Mouse (Mus musculus) layer of hippocampus, postnatal 14 days (tissue): ENCODE measurements at regions not wholly inside any gene's neighbourhood (a gene's known extent, or its start where the extent isn't known, plus 50 kb on each side); places are given as distances from the start of the nearest gene placed in this dataset.

Experiments
- DNase-seq, 2 experiments: peaks; one replicate each; pipeline ENCODE4 v3.0.0; 2021 to 2022; ENCODE audit warnings: low spot score in 2 of 2, mixed read lengths in 1 of 2
- microRNA-seq, 2 experiments: library from miRNA; unstranded; fragments of <30 nt; microRNA quantifications; one replicate each; pipeline ENCODE4 v1.2.0; 2021

GRCm38 (mm10) chr11:32913071-32913470 lies 88.7 kb upstream of the Smim23 start:
- DNase-seq = no peak

- no peak for DNase-seq
Measured at GRCm38 (mm10) chr11:32911791-32912190, 87.4 kb upstream of the Smim23 start.

- no peak for DNase-seq
Measured at GRCm38 (mm10) chr11:32908723-32909411, 84.5 kb upstream of the Smim23 start.

GRCm38 (mm10) chr11:32907520-32908233 lies 83.3 kb upstream of the Smim23 start:
- DNase-seq = no peak

- no peak for DNase-seq
Measured at GRCm38 (mm10) chr11:32903970-32904369, 79.6 kb upstream of the Smim23 start.

GRCm38 (mm10) chr11:32903389-32903788 lies 79.0 kb upstream of the Smim23 start:
- peak in 1 of 2 experiments; percentile 49 for DNase-seq

- DNase-seq = no peak
Measured at GRCm38 (mm10) chr11:32902923-32903322, 78.5 kb upstream of the Smim23 start.

GRCm38 (mm10) chr11:32900437-32900836 lies 76.0 kb upstream of the Smim23 start:
- DNase-seq = no peak

GRCm38 (mm10) chr11:32899604-32900216 lies 75.3 kb upstream of the Smim23 start:
- DNase-seq = no peak

- DNase-seq = no peak
Measured at GRCm38 (mm10) chr11:32895400-32895799, 71.0 kb upstream of the Smim23 start.

GRCm38 (mm10) chr11:32893146-32893903 lies 68.9 kb upstream of the Smim23 start:
- no peak for DNase-seq

- DNase-seq = no peak
Measured at GRCm38 (mm10) chr11:32892496-32892895, 68.1 kb upstream of the Smim23 start.

GRCm38 (mm10) chr11:32889248-32889647 lies 64.8 kb upstream of the Smim23 start:
- DNase-seq = no peak

- no peak for DNase-seq
Measured at GRCm38 (mm10) chr11:32884744-32885143, 60.3 kb upstream of the Smim23 start.

- no peak for DNase-seq
Measured at GRCm38 (mm10) chr11:32883062-32883852, 58.9 kb upstream of the Smim23 start.

- DNase-seq = no peak
Measured at GRCm38 (mm10) chr11:32878967-32879366, 54.6 kb upstream of the Smim23 start.

Small RNAs in the stretch of these regions (microRNA-seq; reads per million reads assigned to microRNA genes)
- 0 reads per million in 2 experiments for gene Gm26052
